Mouse (Mus musculus): Measurements from ENCODE around the gene Atp13a5.

- no peak for TF ChIP-seq ZC3H11A (IDR thresholded peaks at IDR 0.05; ENCODE audit: borderline replicate concordance, low read depth, low read length)
- no peak for TF ChIP-seq ZNF384 (IDR thresholded peaks at IDR 0.05; ENCODE audit: low read depth, low read length)
- no peak for TF ChIP-seq MAFK (IDR thresholded peaks at IDR 0.05; ENCODE audit: insufficient read depth, low read depth, low read length)
- TF ChIP-seq CHD2 (IDR thresholded peaks at IDR 0.05; ENCODE audit: low read depth, low read length) = no peak
Measured at GRCm38 (mm10) chr16:29414822-29415221, 36.3 kb upstream of the Atp13a5 start.

All from ES-E14 (cell line).